Mouse (Mus musculus): ENCODE measurements at regions not wholly inside any gene's neighbourhood (a gene's known extent, or its start where the extent isn't known, plus 50 kb on each side); places are given as distances from the start of the nearest gene placed in this dataset.
"Not testable (repeated sequence)": the region's sequence is repeated elsewhere in the genome, so short reads cannot be mapped to it uniquely, and the experiment has no call there.

DNA sequence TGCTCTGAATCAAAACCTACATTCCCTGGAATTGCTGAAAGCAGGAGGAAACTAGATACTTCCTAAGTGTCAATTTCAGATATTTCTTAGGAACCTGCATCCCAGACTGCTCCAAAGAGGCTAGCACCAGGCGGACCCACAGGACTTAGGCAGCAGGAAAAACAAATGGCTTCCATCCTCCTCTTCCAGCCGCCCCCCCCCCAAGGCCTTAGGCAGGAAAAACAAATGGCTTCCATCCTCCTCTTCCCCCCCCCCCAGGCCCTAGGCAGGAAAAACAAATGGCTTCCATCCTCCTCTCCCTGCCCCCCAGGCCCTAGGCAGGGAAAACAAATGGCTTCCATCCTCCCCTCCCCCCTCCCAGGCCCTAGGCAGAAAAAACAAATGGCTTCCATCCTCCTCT, 64.5 kb upstream of the Nap1l2 start:
- no peak for DNase-seq

DNA sequence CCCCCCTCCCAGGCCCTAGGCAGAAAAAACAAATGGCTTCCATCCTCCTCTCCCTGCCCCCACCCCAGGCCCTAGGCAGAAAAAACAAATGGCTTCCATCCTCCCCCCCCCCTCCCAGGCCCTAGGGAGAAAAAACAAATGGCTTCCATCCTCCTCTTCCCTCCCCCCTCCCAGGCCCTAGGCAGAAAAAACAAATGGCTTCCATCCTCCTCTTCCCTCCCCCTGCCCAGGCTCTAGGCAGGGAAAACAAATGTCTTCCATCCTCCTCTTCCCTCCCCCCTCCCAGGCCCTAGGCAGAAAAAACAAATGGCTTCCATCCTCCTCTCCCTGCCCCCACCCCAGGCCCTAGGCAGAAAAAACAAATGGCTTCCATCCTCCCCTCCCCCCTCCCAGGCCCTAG, 65.0 kb upstream of the Nap1l2 start:
- not testable (repeated sequence) for DNase-seq

DNA sequence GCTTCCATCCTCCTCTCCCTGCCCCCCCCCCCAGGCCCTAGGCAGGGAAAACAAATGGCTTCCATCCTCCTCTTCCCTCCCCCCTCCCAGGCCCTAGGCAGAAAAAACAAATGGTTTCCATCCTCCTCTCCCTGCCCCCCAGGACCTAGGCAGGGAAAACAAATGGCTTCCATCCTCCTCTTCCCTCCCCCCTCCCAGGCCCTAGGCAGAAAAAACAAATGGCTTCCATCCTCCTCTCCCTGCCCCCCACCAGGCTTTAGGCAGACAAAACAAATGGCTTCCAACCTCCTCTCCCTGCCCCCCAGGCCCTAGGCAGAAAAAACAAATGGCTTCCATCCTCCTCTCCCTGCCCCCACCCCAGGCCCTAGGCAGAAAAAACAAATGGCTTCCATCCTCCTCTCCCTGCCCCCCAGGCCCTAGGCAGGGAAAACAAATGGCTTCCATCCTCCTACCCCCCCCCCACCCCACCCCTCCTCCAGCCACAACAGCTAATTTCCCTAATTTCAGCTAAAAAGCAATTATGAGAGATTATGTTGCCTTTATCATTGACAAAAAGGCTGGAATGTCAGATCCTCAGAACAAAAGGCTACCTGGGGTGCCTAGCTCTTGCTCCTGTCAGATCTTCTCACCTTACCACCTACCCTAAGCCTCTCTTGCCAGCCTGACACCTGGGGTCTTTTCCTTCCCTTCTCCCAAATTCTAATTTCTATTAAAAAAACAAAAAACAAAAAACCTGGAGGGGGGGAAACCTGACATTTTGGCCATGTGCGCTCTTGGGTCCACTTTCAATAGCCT, 65.8 kb upstream of the Nap1l2 start:
- not testable (repeated sequence) for DNase-seq

DNA sequence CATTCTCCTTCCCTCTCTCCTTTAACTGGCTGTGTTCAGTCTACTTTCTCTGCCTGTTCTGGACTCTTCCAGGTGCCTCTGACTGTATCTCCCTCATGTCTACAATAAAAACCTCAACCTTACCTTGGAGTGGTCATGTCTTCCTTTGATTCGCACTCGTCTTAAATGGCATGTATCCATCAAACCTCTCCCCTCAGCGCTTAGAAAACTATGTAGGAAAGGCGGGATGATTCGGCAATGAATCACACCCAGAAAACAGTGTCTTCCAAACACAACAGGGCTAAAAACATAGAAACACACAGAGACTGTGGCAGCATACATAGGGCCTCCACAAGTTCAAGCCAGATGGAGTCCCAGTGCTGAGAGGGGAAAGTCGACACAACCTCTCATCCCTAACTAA, 66.4 kb upstream of the Nap1l2 start:
- no peak for DNase-seq

DNA sequence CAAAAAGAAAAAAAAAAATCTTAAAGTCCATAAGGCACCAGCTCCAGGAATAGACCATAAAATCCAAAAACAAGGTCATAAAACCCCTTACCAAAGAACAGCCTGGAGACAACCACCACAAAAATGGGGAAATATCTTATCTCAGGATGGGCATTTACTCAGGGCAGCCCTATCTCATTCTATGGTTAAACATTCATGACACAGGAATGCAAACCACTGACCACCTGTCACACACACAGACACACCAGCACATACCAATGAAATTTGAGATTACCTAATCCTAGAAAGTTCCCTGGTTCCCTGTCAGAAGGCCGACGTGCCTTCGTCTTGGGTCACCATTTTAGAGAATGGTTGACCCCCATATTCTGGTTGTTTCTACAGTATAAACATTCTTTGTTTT, 66.3 kb upstream of the Cdx4 start:
- no peak for DNase-seq

DNA sequence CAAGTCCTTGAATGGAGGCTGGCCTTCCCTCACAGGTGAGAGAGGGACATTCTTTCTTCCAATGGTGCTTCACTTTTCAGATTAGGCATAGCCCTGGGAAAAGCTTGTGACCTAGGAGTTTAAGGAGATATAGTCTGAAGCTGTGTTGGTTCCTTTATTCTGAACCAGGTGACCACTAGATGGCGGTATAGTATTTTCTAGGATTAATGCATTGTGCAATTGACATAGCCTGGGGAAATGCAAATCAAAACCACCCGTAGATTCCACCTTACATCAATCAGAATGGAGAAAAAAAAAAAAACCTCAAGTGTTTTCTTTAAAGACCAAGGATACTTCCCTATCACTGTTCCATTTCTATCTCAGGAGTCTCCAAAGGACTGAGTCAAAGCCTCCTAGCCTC, 61.3 kb upstream of the Cdx4 start:
- DNase-seq = peak; percentile 68

Data from cerebellum, adult 9-10 months (tissue).